Mouse (Mus musculus): ENCODE measurements around the gene Rps21. TPM values are rescaled to one million over a fixed set of nuclear protein-coding genes. Genes with fewer than 3 reads are reported as not detected.

Gene Rps21
- polyA plus RNA-seq, 1 experiment from 2014 or later, result 320 TPM

GRCm38 (mm10) chr2:180291566-180291965 lies 34.4 kb downstream of the Rps21 start:
- Histone ChIP-seq H3K27me3 (no peaks in the 10 kb centered on the region), H3K9ac (no peak overlapping the region)

GRCm38 (mm10) chr2:180292026-180292425 lies 34.8 kb downstream of the Rps21 start:
- Histone ChIP-seq H3K9me3 (replicated peaks) (no peaks in the 10 kb centered on the region), H3K4me3 (replicated peaks) (no peak overlapping the region), H3K9ac (no peak overlapping the region), H3K27ac (replicated peaks) (no peak overlapping the region), H3K4me1 (replicated peaks) (no peaks in the 10 kb centered on the region), H3K4me2 (no peak overlapping the region), H3K36me3 (replicated peaks) (no peaks in the 10 kb centered on the region), H3K27me3 (no peaks in the 10 kb centered on the region)
- 44% methylated on average over 4 of the region's 4 CpGs for whole genome bisulfite sequencing (ENCODE audit: insufficient replicate concordance)
- ATAC-seq (ENCODE audit: insufficient read depth), result no peak

More at GRCm38 (mm10) chr2:180291566-180291965, 34.4 kb downstream of the Rps21 start:
- Histone ChIP-seq H3K4me2 (no peak overlapping the region), H3K27ac (replicated peaks) (no peak overlapping the region), H3K4me1 (replicated peaks) (no peaks in the 10 kb centered on the region), H3K9me3 (replicated peaks) (no peaks in the 10 kb centered on the region), H3K36me3 (replicated peaks) (no peaks in the 10 kb centered on the region), H3K4me3 (replicated peaks) (no peak overlapping the region)
- 44% methylated on average over 5 of the region's 5 CpGs for WGBS (ENCODE audit: insufficient replicate concordance)
- ATAC-seq (ENCODE audit: insufficient read depth), result 0 out of 2 replicates have a peak, but pooled peaks have one; percentile 18

GRCm38 (mm10) chr2:180292906-180293305 lies 35.7 kb downstream of the Rps21 start:
- no peaks in the 10 kb centered on the region for H3K4me1 ChIP-seq (replicated peaks)
- no peak overlapping the region for H3K4me2 ChIP-seq
- no peak for ATAC-seq (ENCODE audit: insufficient read depth)
- H3K36me3 ChIP-seq (replicated peaks), result no peaks in the 10 kb centered on the region
- H3K9ac ChIP-seq, result no peak overlapping the region
- no peaks in the 10 kb centered on the region for H3K27me3 ChIP-seq
- H3K9me3 ChIP-seq (replicated peaks), result no peaks in the 10 kb centered on the region
- 69% methylated on average over 8 of the region's 8 CpGs for WGBS (ENCODE audit: insufficient replicate concordance)
- H3K27ac ChIP-seq (replicated peaks), result no peak overlapping the region
- no peak overlapping the region for H3K4me3 ChIP-seq (replicated peaks)

- H3K27ac ChIP-seq (replicated peaks), result no peak overlapping the region
- no peak overlapping the region for H3K9ac ChIP-seq
- H3K36me3 ChIP-seq (replicated peaks), result no peaks in the 10 kb centered on the region
- H3K4me1 ChIP-seq (replicated peaks), result peaks cover 9% of the 10 kb centered on the region; the same call in 1 of the 2 replicates
- no peaks in the 10 kb centered on the region for H3K9me3 ChIP-seq (replicated peaks)
- no peaks in the 10 kb centered on the region for H3K27me3 ChIP-seq
- WGBS (ENCODE audit: insufficient replicate concordance), result 26% methylated on average over 2 of the region's 2 CpGs
- ATAC-seq (ENCODE audit: insufficient read depth), result no peak
- no peak overlapping the region for H3K4me2 ChIP-seq
- H3K4me3 ChIP-seq (replicated peaks), result no peak overlapping the region
Measured at GRCm38 (mm10) chr2:180300252-180300651, 43.1 kb downstream of the Rps21 start.

- Histone ChIP-seq H3K27ac (replicated peaks) (no peak overlapping the region), H3K9me3 (replicated peaks) (no peaks in the 10 kb centered on the region), H3K27me3 (no peaks in the 10 kb centered on the region), H3K4me2 (no peak overlapping the region), H3K4me1 (replicated peaks) (peaks cover 9% of the 10 kb centered on the region; the same call in 1 of the 2 replicates), H3K36me3 (replicated peaks) (no peaks in the 10 kb centered on the region), H3K9ac (no peak overlapping the region), H3K4me3 (replicated peaks) (no peak overlapping the region)
- ATAC-seq (ENCODE audit: insufficient read depth), result no peak
- 10% methylated on average over 5 of the region's 5 CpGs for WGBS (ENCODE audit: insufficient replicate concordance)
Measured at GRCm38 (mm10) chr2:180300771-180301170, 43.6 kb downstream of the Rps21 start.

- H3K9ac ChIP-seq, result no peak overlapping the region
- no peak for ATAC-seq (ENCODE audit: insufficient read depth)
- H3K36me3 ChIP-seq (replicated peaks), result no peaks in the 10 kb centered on the region
- H3K4me2 ChIP-seq, result no peak overlapping the region
- WGBS (ENCODE audit: insufficient replicate concordance), result 59% methylated on average over 4 of the region's 4 CpGs
- H3K9me3 ChIP-seq (replicated peaks), result no peaks in the 10 kb centered on the region
- H3K27ac ChIP-seq (replicated peaks), result no peak overlapping the region
- H3K27me3 ChIP-seq, result no peaks in the 10 kb centered on the region
- H3K4me3 ChIP-seq (replicated peaks), result no peak overlapping the region
- peaks cover 9% of the 10 kb centered on the region; the same call in 1 of the 2 replicates for H3K4me1 ChIP-seq (replicated peaks)
Measured at GRCm38 (mm10) chr2:180302201-180302600, 45.0 kb downstream of the Rps21 start.

DNA sequence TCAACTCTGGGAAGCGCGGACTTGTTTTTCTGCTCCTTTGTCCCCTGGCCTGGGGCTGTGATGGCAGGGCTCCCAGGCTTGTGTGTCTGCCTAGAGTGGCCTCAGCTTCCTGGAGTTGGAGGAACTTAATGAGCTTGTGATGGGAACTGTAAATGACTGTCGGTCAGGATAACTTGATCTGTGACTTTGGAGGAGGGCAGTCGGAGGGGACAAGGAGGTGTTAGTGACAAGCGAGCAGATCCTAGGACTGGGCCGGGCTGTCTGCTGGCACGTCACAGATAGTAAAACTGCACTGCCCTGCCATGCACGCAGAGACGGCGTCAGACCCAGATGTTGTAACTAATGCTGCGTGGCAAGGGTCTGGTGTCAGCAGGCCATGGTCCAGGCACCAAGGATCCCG lies 46.3 kb downstream of the Rps21 start:
- no peak overlapping the region for H3K4me2 ChIP-seq
- no peak overlapping the region for H3K9ac ChIP-seq
- H3K9me3 ChIP-seq (replicated peaks), result no peaks in the 10 kb centered on the region
- no peaks in the 10 kb centered on the region for H3K27me3 ChIP-seq
- ATAC-seq (ENCODE audit: insufficient read depth), result no peak
- WGBS (ENCODE audit: insufficient replicate concordance), result 67% methylated on average over 12 of the region's 12 CpGs
- no peak overlapping the region for H3K4me3 ChIP-seq (replicated peaks)
- peaks cover 9% of the 10 kb centered on the region; the same call in 1 of the 2 replicates for H3K4me1 ChIP-seq (replicated peaks)
- H3K36me3 ChIP-seq (replicated peaks), result no peaks in the 10 kb centered on the region
- no peak overlapping the region for H3K27ac ChIP-seq (replicated peaks)

DNA sequence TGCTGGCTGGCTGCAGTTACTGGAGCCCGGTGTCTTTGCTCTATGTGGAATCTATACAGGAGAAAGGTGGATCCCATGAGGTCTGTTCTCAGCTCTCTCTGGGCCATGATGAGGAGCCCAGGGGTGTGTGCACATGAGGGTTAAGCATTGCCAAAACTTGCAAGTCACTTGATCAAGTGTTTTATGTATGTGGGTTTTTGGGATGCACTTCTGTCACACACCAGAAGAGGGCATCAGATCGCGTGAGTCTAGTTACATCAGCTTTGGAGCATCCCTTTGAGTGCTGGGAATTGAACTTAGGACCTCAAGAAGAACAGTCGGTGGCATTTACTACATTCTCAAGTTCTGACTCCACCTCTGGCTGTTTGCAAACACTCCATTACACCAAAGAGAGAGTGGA lies 47.4 kb downstream of the Rps21 start:
- WGBS (ENCODE audit: insufficient replicate concordance), result 39% methylated on average over 4 of the region's 4 CpGs
- Histone ChIP-seq H3K27ac (replicated peaks) (no peak overlapping the region), H3K27me3 (no peaks in the 10 kb centered on the region), H3K9ac (no peak overlapping the region), H3K36me3 (replicated peaks) (no peaks in the 10 kb centered on the region), H3K4me1 (replicated peaks) (peaks cover 9% of the 10 kb centered on the region; the same call in 1 of the 2 replicates), H3K4me3 (replicated peaks) (no peak overlapping the region), H3K9me3 (replicated peaks) (no peaks in the 10 kb centered on the region), H3K4me2 (no peak overlapping the region)
- no peak for ATAC-seq (ENCODE audit: insufficient read depth)

- H3K9ac ChIP-seq, result no peak overlapping the region
- H3K27ac ChIP-seq (replicated peaks), result no peak overlapping the region
- H3K36me3 ChIP-seq (replicated peaks), result no peaks in the 10 kb centered on the region
- no peak overlapping the region for H3K4me3 ChIP-seq (replicated peaks)
- H3K4me1 ChIP-seq (replicated peaks), result peaks cover 7% of the 10 kb centered on the region; the same call in 1 of the 2 replicates
- no peak for ATAC-seq (ENCODE audit: insufficient read depth)
- no peak overlapping the region for H3K4me2 ChIP-seq
- H3K27me3 ChIP-seq, result no peaks in the 10 kb centered on the region
- H3K9me3 ChIP-seq (replicated peaks), result no peaks in the 10 kb centered on the region
- 50% methylated on average over 3 of the region's 3 CpGs for WGBS (ENCODE audit: insufficient replicate concordance)
Measured at GRCm38 (mm10) chr2:180305490-180305889, 48.3 kb downstream of the Rps21 start.

DNA sequence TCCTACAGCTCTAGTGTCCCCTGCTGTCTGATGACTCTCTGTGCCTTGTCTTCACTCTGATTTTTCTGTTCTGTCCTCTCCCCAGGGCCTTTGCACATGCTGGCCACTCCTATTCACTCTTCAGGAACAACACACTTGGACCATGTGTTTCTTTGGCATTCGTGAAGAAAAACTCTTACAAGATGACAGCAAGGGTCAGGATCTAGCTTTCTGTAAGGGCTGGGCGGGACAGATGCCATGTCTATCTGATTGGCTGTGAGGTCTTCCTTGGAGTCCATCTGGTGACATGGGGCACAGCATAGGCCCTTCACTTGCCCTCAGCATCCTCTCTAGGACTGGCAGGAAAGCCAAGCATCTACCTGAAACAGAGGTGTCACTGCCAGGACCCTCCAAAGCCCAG lies 48.8 kb downstream of the Rps21 start:
- WGBS (ENCODE audit: insufficient replicate concordance), result 47% methylated on average over 2 of the region's 2 CpGs
- Histone ChIP-seq H3K4me2 (no peak overlapping the region), H3K27me3 (no peaks in the 10 kb centered on the region), H3K4me1 (replicated peaks) (0 out of 2 replicates have a peak, but pooled peaks cover 1% of the 10 kb centered on the region), H3K36me3 (replicated peaks) (no peaks in the 10 kb centered on the region), H3K27ac (replicated peaks) (no peak overlapping the region), H3K9me3 (replicated peaks) (no peaks in the 10 kb centered on the region), H3K9ac (no peak overlapping the region), H3K4me3 (replicated peaks) (no peak overlapping the region)
- no peak for ATAC-seq (ENCODE audit: insufficient read depth)

GRCm38 (mm10) chr2:180306423-180307168 lies 49.4 kb downstream of the Rps21 start:
- no peak overlapping the region for H3K4me3 ChIP-seq (replicated peaks)
- H3K27ac ChIP-seq (replicated peaks), result no peak overlapping the region
- H3K4me1 ChIP-seq (replicated peaks), result no peaks in the 10 kb centered on the region
- no peak overlapping the region for H3K9ac ChIP-seq
- H3K36me3 ChIP-seq (replicated peaks), result no peaks in the 10 kb centered on the region
- ATAC-seq (ENCODE audit: insufficient read depth), result no peak
- WGBS (ENCODE audit: insufficient replicate concordance), result 62% methylated on average over 8 of the region's 8 CpGs
- no peaks in the 10 kb centered on the region for H3K27me3 ChIP-seq
- H3K9me3 ChIP-seq (replicated peaks), result no peaks in the 10 kb centered on the region
- H3K4me2 ChIP-seq, result no peak overlapping the region

DNA sequence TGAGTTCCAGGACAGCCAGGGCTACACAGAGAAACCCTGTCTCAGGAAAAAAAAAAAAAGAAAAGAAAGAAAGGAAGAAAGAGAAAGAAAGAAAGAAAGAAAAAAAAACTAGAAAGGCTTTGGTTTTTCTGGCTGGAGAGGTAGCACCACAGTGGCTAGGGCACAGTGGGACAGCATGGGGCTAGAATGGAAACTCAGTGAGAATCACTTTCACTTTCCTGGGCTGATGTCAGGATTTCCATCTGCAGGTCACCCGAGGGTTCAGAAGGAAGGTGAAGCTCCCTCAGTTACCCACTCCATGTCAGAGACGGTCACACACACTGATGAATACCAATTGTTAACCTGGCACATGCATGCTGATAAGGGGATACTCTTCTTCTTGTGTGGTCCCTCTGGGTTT lies 50.5 kb downstream of the Rps21 start:
- no peak overlapping the region for H3K27ac ChIP-seq (replicated peaks)
- H3K9ac ChIP-seq, result no peak overlapping the region
- H3K4me3 ChIP-seq (replicated peaks), result no peak overlapping the region
- H3K27me3 ChIP-seq, result no peaks in the 10 kb centered on the region
- H3K4me1 ChIP-seq (replicated peaks), result no peaks in the 10 kb centered on the region
- no peaks in the 10 kb centered on the region for H3K9me3 ChIP-seq (replicated peaks)
- no peaks in the 10 kb centered on the region for H3K36me3 ChIP-seq (replicated peaks)
- no peak for ATAC-seq (ENCODE audit: insufficient read depth)
- WGBS (ENCODE audit: insufficient replicate concordance), result 30% methylated on average over 2 of the region's 2 CpGs
- H3K4me2 ChIP-seq, result no peak overlapping the region

All from liver, embryonic 15.5 days (tissue).